Mouse (Mus musculus): ENCODE measurements at regions not wholly inside any gene's neighbourhood (a gene's known extent, or its start where the extent isn't known, plus 50 kb on each side); places are given as distances from the start of the nearest gene placed in this dataset.
A peak's percentile ranks its signal among the peaks of the same experiment; 100 is the strongest.

DNA sequence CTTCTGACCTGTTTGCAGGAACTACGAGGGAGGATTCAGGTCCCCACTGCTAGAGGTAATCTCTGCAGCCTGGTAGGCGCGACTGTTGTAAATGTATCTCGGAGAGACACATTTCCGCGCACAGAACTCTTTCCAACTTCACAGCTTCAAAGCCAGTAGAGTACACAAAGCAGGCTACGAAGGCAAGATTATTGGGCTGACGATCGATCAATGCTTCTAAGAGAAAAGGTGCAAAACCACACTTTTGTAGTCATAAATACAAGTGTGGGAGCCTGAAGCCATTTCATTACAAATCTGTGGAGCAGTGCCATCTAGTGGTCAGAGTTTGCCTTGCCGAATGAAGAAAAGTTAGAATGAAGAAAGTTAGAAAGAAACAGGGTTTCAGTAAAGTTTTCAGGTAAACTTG, 118.9 kb upstream of the Zc3h12c start:
- Histone ChIP-seq H3K4me3 (peak overlapping the region; percentile 32), H3K9me3 (replicated peaks) (no peaks in the 10 kb centered on the region), H3K9ac (0 out of 2 replicates have a peak overlapping the region, but pooled peaks have one; percentile 41), H3K4me1 (peaks cover 13% of the 10 kb centered on the region), H3K4me2 (peak overlapping the region; percentile 62), H3K27me3 (peaks cover 4% of the 10 kb centered on the region; the same call in 1 of the 2 replicates), H3K36me3 (ENCODE audit: poor library complexity, severe bottlenecking) (no peaks in the 10 kb centered on the region), H3K27ac (no peak overlapping the region)
- 6% methylated on average over 10 of the region's 10 CpGs for WGBS
- peak; percentile 39 for ATAC-seq

DNA sequence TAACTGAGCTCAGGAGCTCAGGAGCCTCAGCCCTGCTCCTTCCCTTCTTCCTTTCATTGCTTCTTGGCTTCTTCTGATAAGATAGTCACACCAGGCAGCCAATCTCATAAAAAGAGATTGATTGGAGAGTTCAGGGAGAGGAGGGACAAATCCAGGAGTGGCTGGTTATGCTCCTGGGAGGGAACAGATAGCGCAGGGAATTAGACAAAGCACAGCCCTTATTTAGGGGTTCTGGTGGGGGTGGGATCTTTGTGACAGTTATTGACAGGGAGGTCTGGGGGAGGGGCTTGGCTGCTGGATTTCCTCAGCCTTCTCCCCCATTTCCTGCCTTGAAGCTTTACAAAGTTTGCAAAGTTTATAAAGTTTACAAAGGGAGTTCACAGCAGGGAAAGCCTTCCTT, 117.7 kb upstream of the Zc3h12c start:
- Histone ChIP-seq H3K27ac (no peak overlapping the region; the same call in 1 of the 2 replicates), H3K36me3 (ENCODE audit: poor library complexity, severe bottlenecking) (no peaks in the 10 kb centered on the region), H3K4me1 (peaks cover 13% of the 10 kb centered on the region), H3K4me2 (no peak overlapping the region), H3K4me3 (no peak overlapping the region), H3K9ac (peak overlapping the region; percentile 26; the same call in 1 of the 2 replicates), H3K9me3 (replicated peaks) (no peaks in the 10 kb centered on the region), H3K27me3 (peaks cover 4% of the 10 kb centered on the region; the same call in 1 of the 2 replicates)
- peak; percentile 41; the same call in 1 of the 2 replicates for ATAC-seq
- 26% methylated on average over 1 of the region's 1 CpGs for WGBS

- WGBS, result 11% methylated on average over 2 of the region's 2 CpGs
- Histone ChIP-seq H3K4me3 (no peak overlapping the region), H3K9me3 (replicated peaks) (no peaks in the 10 kb centered on the region), H3K27me3 (peaks cover 4% of the 10 kb centered on the region; the same call in 1 of the 2 replicates), H3K36me3 (ENCODE audit: poor library complexity, severe bottlenecking) (no peaks in the 10 kb centered on the region), H3K9ac (no peak overlapping the region), H3K27ac (no peak overlapping the region), H3K4me1 (peaks cover 24% of the 10 kb centered on the region), H3K4me2 (no peak overlapping the region)
- no peak for ATAC-seq
These were observed 115.2 kb upstream of the Zc3h12c start for GRCm38 (mm10) chr9:52283558-52283957.

- no peak overlapping the region for H3K9ac ChIP-seq
- 68% methylated on average over 5 of the region's 5 CpGs for WGBS
These were observed 112.6 kb upstream of the Zc3h12c start for GRCm38 (mm10) chr9:52280995-52281394.

DNA sequence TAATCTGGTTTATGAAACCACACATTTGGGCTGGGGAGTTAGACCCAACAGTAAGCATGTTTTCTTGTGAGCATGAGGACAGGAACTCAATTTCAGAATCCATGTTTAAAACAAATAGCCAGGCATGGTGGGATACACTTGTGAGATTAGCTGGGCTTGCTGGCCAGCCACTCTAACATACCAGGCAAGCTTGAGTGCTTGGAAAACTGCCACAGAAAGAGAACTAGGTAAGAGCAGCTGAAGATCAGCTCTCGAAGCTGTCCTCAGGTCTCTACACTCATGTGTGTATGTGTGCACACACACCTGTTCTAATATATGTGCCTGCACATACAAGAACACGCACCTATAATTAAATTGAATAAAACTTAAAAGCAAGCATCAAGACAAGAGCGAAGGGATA, 112.2 kb upstream of the Zc3h12c start:
- WGBS, result 88% methylated on average over 3 of the region's 3 CpGs

More at GRCm38 (mm10) chr9:52280995-52281394, 112.6 kb upstream of the Zc3h12c start:
- Histone ChIP-seq H3K4me2 (no peak overlapping the region), H3K36me3 (ENCODE audit: poor library complexity, severe bottlenecking) (no peaks in the 10 kb centered on the region), H3K27ac (no peak overlapping the region), H3K27me3 (no peaks in the 10 kb centered on the region), H3K4me1 (peaks cover 35% of the 10 kb centered on the region), H3K9me3 (replicated peaks) (no peaks in the 10 kb centered on the region), H3K4me3 (no peak overlapping the region)
- ATAC-seq, result no peak

GRCm38 (mm10) chr9:52278701-52279023, 110.3 kb upstream of the Zc3h12c start:
- Histone ChIP-seq H3K27ac (peak overlapping the region; percentile 89), H3K36me3 (ENCODE audit: poor library complexity, severe bottlenecking) (no peaks in the 10 kb centered on the region), H3K4me2 (peak overlapping the region; percentile 34), H3K4me3 (no peak overlapping the region), H3K9me3 (replicated peaks) (no peaks in the 10 kb centered on the region), H3K4me1 (peaks cover 29% of the 10 kb centered on the region), H3K9ac (no peak overlapping the region), H3K27me3 (no peaks in the 10 kb centered on the region)
- WGBS, result 7% methylated on average over 3 of the region's 3 CpGs
- peak; percentile 64 for ATAC-seq

More for the DNA sequence above, 112.2 kb upstream of the Zc3h12c start:
- H3K27ac ChIP-seq, result no peak overlapping the region
- no peak overlapping the region for H3K4me2 ChIP-seq
- ATAC-seq, result no peak
- no peaks in the 10 kb centered on the region for H3K36me3 ChIP-seq (ENCODE audit: poor library complexity, severe bottlenecking)
- peaks cover 30% of the 10 kb centered on the region for H3K4me1 ChIP-seq
- H3K4me3 ChIP-seq, result no peak overlapping the region
- no peaks in the 10 kb centered on the region for H3K9me3 ChIP-seq (replicated peaks)
- H3K9ac ChIP-seq, result no peak overlapping the region
- no peaks in the 10 kb centered on the region for H3K27me3 ChIP-seq

GRCm38 (mm10) chr9:52277954-52278700, 109.8 kb upstream of the Zc3h12c start:
- H3K9ac ChIP-seq, result no peak overlapping the region
- peaks cover 29% of the 10 kb centered on the region for H3K4me1 ChIP-seq
- H3K27ac ChIP-seq, result peak overlapping the region; percentile 89
- no peaks in the 10 kb centered on the region for H3K27me3 ChIP-seq
- H3K4me3 ChIP-seq, result no peak overlapping the region
- peak; percentile 91 for ATAC-seq
- 5% methylated on average over 14 of the region's 14 CpGs for WGBS
- no peaks in the 10 kb centered on the region for H3K36me3 ChIP-seq (ENCODE audit: poor library complexity, severe bottlenecking)
- peak overlapping the region; percentile 34 for H3K4me2 ChIP-seq
- no peaks in the 10 kb centered on the region for H3K9me3 ChIP-seq (replicated peaks)

DNA sequence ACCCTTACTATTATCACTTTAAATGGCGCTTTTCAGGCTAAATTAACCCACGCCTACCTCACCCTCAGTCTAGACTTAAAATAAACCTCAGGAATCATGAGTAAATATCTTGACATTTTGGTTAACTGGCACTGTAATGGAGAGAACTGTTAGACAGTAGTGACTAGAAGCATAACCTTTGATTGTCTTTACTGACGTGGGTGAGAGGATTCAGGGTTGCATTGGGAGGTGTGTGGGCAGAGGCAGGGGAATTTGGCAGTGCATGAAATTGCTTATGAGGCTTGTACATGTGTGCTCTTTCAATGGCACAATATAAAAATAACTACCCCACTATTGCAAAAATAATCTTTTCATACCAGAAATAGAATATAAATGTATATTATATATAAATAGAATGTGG, 105.6 kb upstream of the Zc3h12c start:
- no peaks in the 10 kb centered on the region for H3K27me3 ChIP-seq
- H3K27ac ChIP-seq, result no peak overlapping the region
- ATAC-seq, result no peak
- H3K36me3 ChIP-seq (ENCODE audit: poor library complexity, severe bottlenecking), result no peaks in the 10 kb centered on the region
- no peaks in the 10 kb centered on the region for H3K9me3 ChIP-seq (replicated peaks)
- H3K4me1 ChIP-seq, result peaks cover 23% of the 10 kb centered on the region
- no peak overlapping the region for H3K4me2 ChIP-seq
- H3K9ac ChIP-seq, result no peak overlapping the region
- H3K4me3 ChIP-seq, result no peak overlapping the region
- WGBS, result 85% methylated on average over 3 of the region's 3 CpGs

GRCm38 (mm10) chr9:52272668-52273067, 104.3 kb upstream of the Zc3h12c start:
- no peaks in the 10 kb centered on the region for H3K27me3 ChIP-seq
- no peak overlapping the region for H3K4me3 ChIP-seq
- no peaks in the 10 kb centered on the region for H3K9me3 ChIP-seq (replicated peaks)
- 59% methylated on average over 2 of the region's 2 CpGs for WGBS
- H3K27ac ChIP-seq, result no peak overlapping the region
- no peak overlapping the region for H3K9ac ChIP-seq
- H3K4me2 ChIP-seq, result no peak overlapping the region
- no peak for ATAC-seq
- no peaks in the 10 kb centered on the region for H3K36me3 ChIP-seq (ENCODE audit: poor library complexity, severe bottlenecking)
- peaks cover 10% of the 10 kb centered on the region for H3K4me1 ChIP-seq

GRCm38 (mm10) chr9:52271345-52272116, 103.2 kb upstream of the Zc3h12c start:
- H3K9ac ChIP-seq, result no peak overlapping the region
- no peak for ATAC-seq
- H3K9me3 ChIP-seq (replicated peaks), result no peaks in the 10 kb centered on the region
- WGBS, result 87% methylated on average over 7 of the region's 7 CpGs
- H3K36me3 ChIP-seq (ENCODE audit: poor library complexity, severe bottlenecking), result no peaks in the 10 kb centered on the region
- H3K4me1 ChIP-seq, result no peaks in the 10 kb centered on the region
- H3K4me2 ChIP-seq, result no peak overlapping the region
- H3K27me3 ChIP-seq, result no peaks in the 10 kb centered on the region
- H3K4me3 ChIP-seq, result no peak overlapping the region
- H3K27ac ChIP-seq, result no peak overlapping the region

- H3K9ac ChIP-seq, result no peak overlapping the region
- H3K4me2 ChIP-seq, result no peak overlapping the region
- H3K9me3 ChIP-seq (replicated peaks), result no peaks in the 10 kb centered on the region
- H3K4me1 ChIP-seq, result no peaks in the 10 kb centered on the region
- 93% methylated on average over 2 of the region's 2 CpGs for WGBS
- H3K4me3 ChIP-seq, result no peak overlapping the region
- H3K27ac ChIP-seq, result no peak overlapping the region
- no peak for ATAC-seq
- no peaks in the 10 kb centered on the region for H3K36me3 ChIP-seq (ENCODE audit: poor library complexity, severe bottlenecking)
- H3K27me3 ChIP-seq, result no peaks in the 10 kb centered on the region
These were observed 93.2 kb upstream of the Zc3h12c start for GRCm38 (mm10) chr9:52261538-52261937.

DNA sequence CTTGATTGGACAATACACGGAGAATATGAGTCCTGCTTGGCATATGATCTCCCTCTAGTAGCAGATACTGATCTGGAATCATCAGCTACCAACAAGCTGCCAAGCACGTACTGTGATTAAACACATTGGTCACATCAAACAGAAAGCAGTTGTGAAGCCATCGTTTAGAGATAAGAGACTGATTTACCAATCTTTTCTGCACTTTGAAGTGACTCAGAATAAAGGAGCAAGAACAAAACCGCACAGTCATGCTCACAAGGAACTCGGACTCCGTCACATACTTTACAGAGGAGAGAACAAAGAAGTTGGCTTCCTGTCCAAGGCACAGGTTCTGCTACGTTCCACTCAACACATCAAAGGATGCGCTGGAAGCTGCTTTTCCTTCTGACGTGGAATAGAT, 91.1 kb upstream of the Zc3h12c start:
- Histone ChIP-seq H3K27me3 (no peaks in the 10 kb centered on the region), H3K9ac (no peak overlapping the region), H3K4me1 (no peaks in the 10 kb centered on the region), H3K9me3 (replicated peaks) (no peaks in the 10 kb centered on the region), H3K4me3 (no peak overlapping the region), H3K36me3 (ENCODE audit: poor library complexity, severe bottlenecking) (no peaks in the 10 kb centered on the region), H3K27ac (no peak overlapping the region), H3K4me2 (no peak overlapping the region)
- 66% methylated on average over 9 of the region's 9 CpGs for WGBS
- ATAC-seq, result no peak
